Mouse (Mus musculus): ENCODE data around the gene Clec2l. TPM values are rescaled to one million over a fixed set of nuclear protein-coding genes. Genes with fewer than 3 reads are reported as not detected.

Gene Clec2l
- total RNA-seq, 2 experiments from 2014 or later, result not detected

DNA sequence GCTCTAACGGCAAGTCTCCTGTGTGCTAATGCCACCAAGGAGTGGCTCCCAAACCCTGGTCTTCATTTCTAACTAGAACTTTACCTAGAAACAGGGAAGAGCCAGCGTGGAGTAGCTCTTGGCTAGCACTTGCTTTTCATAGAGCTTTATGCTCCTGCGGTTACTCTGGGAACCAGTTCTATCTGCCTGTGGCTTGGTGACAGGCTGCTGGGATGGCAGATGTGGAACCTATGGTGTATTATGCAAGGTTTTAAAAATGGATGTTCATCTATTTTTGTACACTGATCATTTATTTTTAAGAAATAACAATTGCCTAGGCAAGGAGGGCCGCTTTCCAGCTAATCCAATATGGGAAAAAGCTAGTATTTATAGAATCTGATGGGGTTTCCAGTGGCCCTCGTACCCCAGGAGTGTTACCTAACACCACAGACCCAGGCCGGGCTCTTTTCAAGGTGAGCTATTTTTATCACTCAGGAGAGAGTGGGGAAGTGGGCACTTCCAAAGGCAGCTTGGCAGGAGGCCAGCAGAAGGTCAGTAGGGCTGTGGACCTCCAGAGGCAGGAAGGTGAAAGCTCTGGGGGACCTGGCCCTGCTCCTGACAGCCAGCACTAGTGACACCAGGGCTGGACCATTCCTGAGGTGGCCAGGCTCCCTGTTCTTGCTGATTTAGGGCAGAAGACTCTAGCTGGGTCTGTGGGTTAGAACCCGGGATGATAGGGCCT lies 41.6 kb downstream of the Clec2l start:
- no peak for ATAC-seq (replicated peaks; ENCODE audit: low FRiP score, poor library complexity, severe bottlenecking)

DNA sequence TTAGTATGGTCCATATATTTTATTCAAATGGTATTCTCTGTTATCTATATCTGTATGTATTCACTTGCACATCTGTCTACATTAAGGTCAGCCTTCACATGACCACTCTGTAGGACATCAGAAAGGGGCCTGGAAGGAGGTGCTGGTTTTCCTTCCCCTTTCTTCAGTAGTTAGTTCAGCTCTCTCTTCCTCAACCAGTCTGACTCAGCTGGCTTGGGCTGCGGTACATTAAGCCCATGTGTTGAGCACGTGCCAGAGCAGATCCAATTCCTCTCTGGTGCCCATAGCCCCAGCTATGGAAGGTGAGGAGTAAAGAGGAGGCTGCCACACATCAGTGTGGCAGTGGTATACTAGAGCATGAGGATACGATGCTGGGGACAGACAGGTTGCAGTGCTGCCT lies 47.6 kb downstream of the Clec2l start:
- ATAC-seq (replicated peaks; ENCODE audit: low FRiP score, poor library complexity, severe bottlenecking), result 0 out of 2 replicates have a peak, but pooled peaks have one; percentile 43

DNA sequence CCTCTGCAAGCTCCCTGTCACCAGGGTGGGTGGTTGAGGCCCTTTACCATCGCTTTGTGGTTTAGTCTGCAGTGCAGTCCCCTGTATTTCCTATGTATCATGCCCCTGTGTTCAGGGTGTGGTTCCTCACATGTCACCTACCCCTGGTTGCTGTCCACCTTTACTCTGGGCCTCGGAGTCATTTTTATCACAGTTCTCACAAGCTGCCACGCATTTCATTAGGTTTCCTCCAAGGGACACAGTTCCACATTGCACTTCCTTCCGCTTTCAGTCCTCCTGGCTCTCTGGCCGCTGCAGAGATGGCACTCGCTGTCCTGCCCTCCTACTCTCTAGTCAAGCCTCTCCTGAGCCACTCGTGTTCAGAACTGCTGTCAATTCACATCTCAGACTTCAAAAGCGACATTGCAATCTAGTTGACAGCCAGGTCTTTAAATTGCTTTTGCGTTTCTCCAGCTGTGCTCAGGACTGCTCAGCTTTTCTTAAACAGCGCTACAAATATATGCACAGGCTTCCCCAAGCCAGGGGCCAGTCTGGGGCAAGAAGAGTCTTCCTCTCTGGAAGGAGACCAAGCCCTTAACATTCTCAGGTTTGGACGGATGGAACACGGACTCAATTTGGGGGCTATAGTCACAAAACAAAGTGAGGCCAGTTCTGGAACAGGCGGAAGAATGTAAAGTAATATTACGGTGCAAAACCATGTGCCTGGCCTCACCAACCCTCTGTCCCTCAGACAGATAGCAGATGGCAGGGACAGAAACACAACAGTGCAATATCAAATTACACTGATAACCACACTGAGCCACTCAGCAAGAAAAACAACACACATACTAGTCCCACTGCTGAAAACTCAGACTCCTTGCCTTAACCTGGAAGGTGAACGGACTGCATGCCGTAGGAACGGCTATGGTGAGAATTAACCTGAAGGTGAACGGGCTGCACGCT lies 51.4 kb downstream of the Clec2l start:
- no peak for ATAC-seq (replicated peaks; ENCODE audit: low FRiP score, poor library complexity, severe bottlenecking)

DNA sequence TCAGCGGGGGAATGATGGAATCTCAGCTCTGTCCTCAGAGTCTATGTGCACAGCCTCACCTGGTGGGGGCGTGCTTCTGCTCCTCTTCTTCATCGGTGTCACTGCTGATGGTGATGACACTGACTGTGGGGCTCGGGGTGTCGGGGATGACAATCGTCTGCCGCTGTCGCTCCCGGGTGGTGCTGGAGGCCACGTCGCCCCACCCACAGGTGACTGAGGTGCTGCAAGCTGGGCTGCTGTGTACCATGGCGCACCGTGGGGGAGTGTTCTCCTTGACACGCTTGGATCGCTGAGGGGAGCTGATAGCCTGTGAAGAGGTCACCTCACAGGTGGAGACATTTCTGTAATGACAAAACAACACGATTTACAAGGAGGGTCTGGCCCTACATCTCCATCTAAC lies 53.0 kb downstream of the Clec2l start:
- ATAC-seq (replicated peaks; ENCODE audit: low FRiP score, poor library complexity, severe bottlenecking), result no peak

DNA sequence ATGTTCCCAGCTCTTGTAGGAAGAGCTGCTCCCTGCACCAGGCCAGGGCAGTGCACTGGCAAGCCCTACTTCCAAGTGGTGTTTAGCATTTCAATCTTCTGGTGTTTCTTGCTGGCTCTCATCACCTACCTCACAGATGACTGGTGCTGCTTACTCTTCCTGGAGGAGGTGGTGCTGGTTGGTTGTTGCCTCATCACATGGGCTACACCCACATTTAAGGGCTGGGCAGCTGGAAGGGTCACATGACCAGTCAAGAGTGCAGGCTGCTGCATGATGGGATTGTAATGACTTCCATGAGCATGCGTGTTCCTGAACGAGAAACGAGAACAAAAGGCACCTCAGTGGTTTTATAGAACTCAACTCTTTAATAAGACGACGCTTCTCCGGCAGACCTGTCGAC lies 55.8 kb downstream of the Clec2l start:
- ATAC-seq (replicated peaks; ENCODE audit: low FRiP score, poor library complexity, severe bottlenecking), result 0 out of 2 replicates have a peak, but pooled peaks have one; percentile 45

DNA sequence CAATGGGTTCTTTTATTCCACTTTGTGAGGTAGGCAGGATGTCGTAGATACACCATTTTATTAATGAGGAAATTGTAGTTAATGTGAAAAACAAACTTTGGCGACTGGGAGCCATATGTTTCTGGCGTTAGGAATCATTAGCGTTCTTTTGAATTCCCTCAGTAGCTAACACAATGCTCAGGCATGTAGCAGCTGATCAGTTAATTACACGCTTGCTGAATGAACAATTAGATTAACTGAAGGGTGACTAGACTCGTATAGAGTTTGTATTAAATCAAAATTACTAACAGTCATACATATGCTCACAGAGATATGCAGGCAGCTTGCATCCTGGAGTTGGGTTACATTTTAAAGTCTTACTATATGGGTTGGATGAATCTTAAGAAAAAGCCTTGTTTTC lies 56.4 kb downstream of the Clec2l start:
- ATAC-seq (replicated peaks; ENCODE audit: low FRiP score, poor library complexity, severe bottlenecking), result no peak

DNA sequence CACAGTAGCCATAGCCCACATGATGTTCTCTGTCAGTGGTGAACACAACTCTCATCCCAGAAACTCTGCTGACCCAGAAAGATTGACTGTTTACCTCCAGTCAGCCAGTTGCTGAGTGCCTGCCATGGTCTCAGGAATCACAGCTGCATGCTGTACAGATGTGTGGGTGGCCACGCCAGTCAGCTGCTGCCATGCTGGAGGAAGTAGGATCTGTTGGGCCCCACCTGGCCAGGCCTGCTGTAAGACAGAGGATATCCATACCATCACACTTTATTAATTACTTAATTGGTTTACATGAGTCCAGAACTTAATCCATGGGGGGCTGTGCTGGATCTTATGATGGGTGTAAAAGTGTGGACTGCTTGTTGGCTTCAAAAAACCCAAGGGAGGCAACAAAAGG lies 58.5 kb downstream of the Clec2l start:
- no peak for ATAC-seq (replicated peaks; ENCODE audit: low FRiP score, poor library complexity, severe bottlenecking)

DNA sequence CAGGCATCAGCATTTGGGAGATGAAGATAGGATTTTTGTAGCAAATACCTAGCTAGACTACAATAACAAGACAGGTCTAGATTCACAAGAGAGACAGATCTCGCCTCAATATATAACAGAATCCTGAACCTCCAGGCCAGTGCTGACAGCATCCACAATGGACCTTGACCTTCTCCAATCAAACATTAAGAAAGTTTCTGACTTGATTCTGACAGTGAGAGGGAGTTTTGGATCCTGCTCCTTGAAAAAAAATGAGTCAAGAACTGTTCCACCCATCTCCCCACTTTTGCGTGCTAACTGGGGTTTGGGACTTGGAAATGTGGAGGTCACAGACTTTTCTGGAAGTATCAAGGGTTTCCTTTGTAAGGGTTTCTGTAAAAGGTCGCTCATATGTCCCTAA lies 62.6 kb downstream of the Clec2l start:
- ATAC-seq (replicated peaks; ENCODE audit: low FRiP score, poor library complexity, severe bottlenecking), result no peak

Other genes with a start within 250 kb of the Clec2l start
- 52.9 and 70.3 TPM in 2 replicates for gene Ubn2, start 229.1 kb upstream of the Clec2l start, total RNA-seq (2015; ENCODE audit: low replicate concordance)
- 52.4 and 57.0 TPM in 2 replicates for gene Ubn2, start 229.1 kb upstream of the Clec2l start, total RNA-seq (2017; ENCODE audit: low replicate concordance)
- gene Fmc1, start 129.6 kb upstream of the Clec2l start, total RNA-seq (2015; ENCODE audit: low replicate concordance), result 2.7 and 12.7 TPM in 2 replicates
- 4.2 and 10.4 TPM in 2 replicates for gene Fmc1, start 129.6 kb upstream of the Clec2l start, total RNA-seq (2017; ENCODE audit: low replicate concordance)
- 117 and 127 TPM in 2 replicates for gene Luc7l2, start 111.7 kb upstream of the Clec2l start, total RNA-seq (2015; ENCODE audit: low replicate concordance)
- 166 and 210 TPM in 2 replicates for gene Luc7l2, start 111.7 kb upstream of the Clec2l start, total RNA-seq (2017; ENCODE audit: low replicate concordance)
- gene Klrg2, start 25.8 kb upstream of the Clec2l start, total RNA-seq (2015; ENCODE audit: low replicate concordance), result not detected in 2 replicates
- gene Klrg2, start 25.8 kb upstream of the Clec2l start, total RNA-seq (2017; ENCODE audit: low replicate concordance), result not detected in 2 replicates
- gene Tbxas1, start 212.3 kb downstream of the Clec2l start, total RNA-seq (2015; ENCODE audit: low replicate concordance), result 55.9 and 63.7 TPM in 2 replicates
- gene Tbxas1, start 212.3 kb downstream of the Clec2l start, total RNA-seq (2017; ENCODE audit: low replicate concordance), result 83.5 and 85.7 TPM in 2 replicates
- gene Hipk2, start 213.1 kb downstream of the Clec2l start, total RNA-seq (2015; ENCODE audit: low replicate concordance), result 127 and 168 TPM in 2 replicates
- 72.9 and 90.6 TPM in 2 replicates for gene Hipk2, start 213.1 kb downstream of the Clec2l start, total RNA-seq (2017; ENCODE audit: low replicate concordance)

Data from erythroblast, adult 5-6 weeks (primary cell).